Mouse (Mus musculus): ENCODE results near the gene Kdm2b.

Gene Kdm2b

DNA sequence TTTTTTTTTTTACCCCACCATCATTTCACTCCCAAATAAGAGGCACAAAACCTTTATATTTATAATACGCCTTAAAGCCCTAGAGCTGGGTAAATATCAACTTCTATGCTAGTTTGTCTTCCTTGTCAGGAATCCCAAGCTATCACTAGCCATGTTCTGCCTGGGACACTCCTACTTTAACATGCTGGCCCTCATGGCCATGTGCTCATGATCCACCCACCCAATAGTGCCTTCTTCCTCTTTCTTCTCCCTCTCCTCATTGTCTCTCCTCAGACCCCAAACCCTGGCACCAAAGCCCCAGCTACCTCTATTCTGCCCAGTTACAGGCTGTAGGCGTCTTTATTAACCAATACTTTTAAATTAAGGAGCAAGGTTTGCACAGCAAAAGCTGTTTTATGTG lies 148.5 kb downstream of the Kdm2b start:
- no peak for DNase-seq (ENCODE audit: low spot score)

DNA sequence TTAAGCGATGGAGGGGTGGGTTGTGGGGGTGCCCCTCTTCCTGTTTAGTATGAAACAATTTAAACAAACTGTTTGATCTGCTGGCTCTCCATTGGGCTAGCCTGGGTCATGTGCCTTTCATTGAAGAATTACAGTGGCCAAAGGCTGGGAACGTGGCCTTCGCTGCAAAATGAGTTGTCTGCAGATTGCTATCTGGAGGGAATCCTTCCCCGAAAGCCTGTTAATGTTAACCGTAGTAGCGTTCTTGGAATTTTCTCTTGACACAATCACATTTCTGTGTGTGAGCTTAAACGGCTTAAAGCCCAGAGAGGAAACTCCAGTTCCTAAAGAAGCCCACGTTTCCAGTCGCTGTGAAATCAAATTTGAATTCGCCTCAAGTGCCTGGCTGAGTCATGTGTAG lies 156.6 kb downstream of the Kdm2b start:
- DNase-seq (ENCODE audit: low spot score): no peak

DNA sequence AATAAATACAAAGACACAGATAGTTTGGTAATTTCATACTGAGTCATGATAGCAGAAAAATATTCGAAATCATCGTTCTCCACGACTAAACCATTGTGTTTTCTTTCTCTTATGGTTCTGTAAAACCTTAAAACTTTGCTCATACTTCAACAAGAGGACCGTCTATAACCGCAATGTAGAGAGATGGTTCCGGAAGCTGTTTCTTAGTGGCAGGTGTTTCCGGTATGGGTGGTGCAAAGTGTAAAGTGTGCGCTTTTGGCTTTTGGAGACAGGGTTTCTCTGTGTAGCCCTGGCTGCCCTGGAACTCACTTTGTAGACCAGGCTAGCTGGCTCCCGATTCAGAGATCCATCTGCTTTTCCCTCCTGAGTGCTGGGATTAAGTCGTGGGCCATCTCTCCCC lies 157.1 kb downstream of the Kdm2b start:
- no peak for DNase-seq (ENCODE audit: low spot score)

DNA sequence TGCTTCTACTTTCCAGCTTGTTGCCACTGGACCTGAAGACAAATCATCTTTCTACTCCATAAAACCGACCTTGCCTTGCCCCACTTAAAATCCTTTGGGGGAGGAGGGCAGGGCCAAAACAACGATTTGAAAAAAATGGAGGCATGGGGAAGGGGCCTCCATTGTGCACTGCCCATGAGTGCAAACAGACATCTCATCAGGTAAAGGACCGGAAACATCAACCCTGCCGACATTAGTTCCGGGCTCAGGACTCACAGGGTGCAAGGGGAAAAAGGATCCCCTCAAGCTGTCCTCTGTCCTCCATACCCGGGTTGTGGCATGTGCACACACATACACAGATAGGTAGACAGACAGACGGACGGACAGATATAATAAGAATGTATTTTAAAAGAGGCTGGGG lies 164.5 kb downstream of the Kdm2b start:
- no peak for DNase-seq (ENCODE audit: low spot score)

DNA sequence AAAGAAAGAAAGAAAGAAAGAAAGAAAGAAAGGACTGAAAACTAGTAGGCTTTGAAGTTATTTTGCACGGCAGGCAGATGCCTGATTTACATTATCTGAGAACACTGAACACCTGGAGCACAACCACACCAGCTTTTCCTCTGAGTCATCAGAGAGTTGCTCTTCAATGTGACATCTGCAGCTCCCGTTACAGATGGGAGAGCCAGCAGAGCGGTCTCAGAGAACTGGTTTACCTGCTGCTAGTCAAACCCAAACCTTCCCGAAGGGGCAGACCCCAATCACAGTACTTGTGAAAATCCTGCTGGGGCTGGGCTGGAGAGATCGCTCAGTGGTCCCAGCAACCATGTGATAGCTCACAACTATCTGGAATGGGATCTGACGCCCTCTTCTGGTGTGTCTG lies 165.2 kb downstream of the Kdm2b start:
- no peak for DNase-seq (ENCODE audit: low spot score)

DNA sequence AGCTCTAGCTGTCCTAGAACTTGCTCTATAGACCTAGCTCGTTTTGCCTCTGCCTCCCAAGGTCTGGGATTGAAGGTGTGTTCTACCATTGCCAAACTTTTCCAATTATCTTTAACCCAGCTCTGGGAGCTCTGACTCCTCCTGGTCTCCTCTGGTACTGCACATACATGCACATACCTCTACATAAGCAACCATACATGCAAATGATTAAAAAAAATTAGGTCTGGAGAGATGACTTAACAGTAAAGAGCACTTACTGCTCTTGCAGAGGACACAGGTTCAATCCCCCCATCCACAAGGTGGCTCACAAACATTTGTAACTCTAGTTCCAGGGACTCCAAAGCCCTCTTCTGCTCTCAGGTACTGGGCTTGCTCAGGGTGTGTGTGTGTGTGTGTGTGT lies 165.6 kb downstream of the Kdm2b start:
- DNase-seq (ENCODE audit: low spot score): no peak

DNA sequence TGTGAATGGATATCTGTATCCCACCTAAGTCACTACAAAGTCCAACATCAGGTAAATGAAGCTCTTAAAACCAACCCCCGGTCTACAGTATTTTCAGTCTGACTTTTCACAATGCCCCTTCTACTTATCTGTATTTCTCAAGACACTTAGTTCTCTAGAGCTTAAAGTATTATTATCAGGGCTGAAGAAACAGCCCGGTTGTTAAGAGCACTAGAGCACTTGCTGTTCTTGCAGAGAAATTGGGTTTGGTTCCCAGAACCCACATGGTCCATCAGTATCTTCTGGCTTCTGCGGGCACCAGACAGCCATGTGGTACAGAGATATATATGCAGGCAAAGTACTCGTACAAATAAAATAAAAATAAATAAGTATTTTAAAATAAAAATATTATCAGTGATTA lies 167.2 kb downstream of the Kdm2b start:
- DNase-seq (ENCODE audit: low spot score): no peak

DNA sequence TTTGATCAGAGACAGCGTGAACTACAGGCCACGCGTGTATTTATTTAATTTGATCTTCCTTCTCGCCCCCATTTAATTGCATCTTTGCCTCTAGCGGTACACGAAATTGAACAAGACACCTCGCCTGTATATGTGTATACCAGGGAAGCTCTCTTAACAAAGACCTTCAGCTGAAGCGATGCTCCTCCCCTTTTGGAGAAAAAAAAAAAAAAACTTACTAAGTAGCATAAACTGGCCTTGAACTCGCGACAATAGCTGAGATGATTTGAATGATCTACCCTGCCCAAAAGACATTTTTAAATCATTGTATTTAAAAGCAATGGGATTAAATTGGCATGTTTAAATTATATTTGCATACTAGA lies 168.1 kb downstream of the Kdm2b start:
- DNase-seq (ENCODE audit: low spot score): no peak

DNA sequence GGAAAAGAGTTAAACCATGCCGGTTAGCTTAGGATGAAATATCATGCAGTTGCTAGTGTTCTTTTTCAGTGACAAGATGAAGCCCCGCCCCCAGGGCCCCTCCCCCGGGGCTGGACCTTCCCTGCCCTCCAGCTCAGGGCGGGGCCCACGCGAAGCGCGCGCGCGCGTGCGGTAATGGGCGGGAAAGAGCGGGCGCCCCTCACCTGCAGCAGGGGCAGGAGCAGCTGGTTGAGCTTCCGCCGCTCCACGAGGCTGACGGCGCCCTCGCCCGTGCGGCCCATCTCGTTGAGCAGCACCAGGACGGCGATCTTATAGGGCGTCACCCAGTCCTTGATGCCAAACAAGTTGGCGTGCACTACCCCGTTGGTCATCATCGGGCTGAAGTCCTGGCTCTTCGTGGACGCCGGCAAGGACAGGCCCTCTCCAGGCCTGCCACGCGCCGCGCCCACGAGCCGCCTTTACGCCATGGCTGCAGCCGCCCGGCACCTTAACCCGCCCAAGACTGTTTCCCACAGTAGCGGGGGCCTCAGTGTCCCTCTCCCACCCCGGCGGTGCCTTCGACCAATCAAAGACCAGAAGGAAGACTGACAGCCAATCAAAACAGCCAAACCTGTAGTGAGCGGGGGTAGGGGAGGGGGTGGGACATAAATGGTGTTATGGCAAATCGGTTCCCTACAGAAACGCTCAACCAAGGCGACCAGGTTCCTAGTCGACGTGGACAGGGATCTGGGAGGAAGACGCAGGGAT lies 168.7 kb downstream of the Kdm2b start, which contains the start of gene Anapc5:
Anapc5 (minus strand) TSS at position 563 of the 747 bp plus-strand sequence.
- peak; percentile 96 for DNase-seq (ENCODE audit: low spot score)
